Mouse (Mus musculus) bone marrow macrophage, adult 2 months (primary cell): ENCODE data around the gene Ager.

Experiments used
- CTCF ChIP-seq: IDR thresholded peaks from 2 replicates; pipeline ENCODE4 v1.5.1; 2012; ENCODE audit warnings: low read depth, mild to moderate bottlenecking, low read length, moderate library complexity
- POLR2A ChIP-seq: IDR thresholded peaks from 2 replicates; pipeline ENCODE4 v1.6.1; 2012; ENCODE audit warnings: mild to moderate bottlenecking, low read depth, low read length, borderline replicate concordance

- TF ChIP-seq CTCF (no peak), POLR2A (no peak)
Observed at GRCm38 (mm10) chr17:34624981-34625380, 27.3 kb downstream of the Ager start.
